Mouse (Mus musculus): ENCODE results near the gene Gabra4. TPM values are rescaled to one million over a fixed set of nuclear protein-coding genes. Genes with fewer than 3 reads are reported as not detected.

Gabra4 gene
- polyA plus RNA-seq (2015; fragmentation: Nextera tagmentation; extraction: Ambion mirVana), result 10.7 and 12.5 TPM in 2 replicates

DNA sequence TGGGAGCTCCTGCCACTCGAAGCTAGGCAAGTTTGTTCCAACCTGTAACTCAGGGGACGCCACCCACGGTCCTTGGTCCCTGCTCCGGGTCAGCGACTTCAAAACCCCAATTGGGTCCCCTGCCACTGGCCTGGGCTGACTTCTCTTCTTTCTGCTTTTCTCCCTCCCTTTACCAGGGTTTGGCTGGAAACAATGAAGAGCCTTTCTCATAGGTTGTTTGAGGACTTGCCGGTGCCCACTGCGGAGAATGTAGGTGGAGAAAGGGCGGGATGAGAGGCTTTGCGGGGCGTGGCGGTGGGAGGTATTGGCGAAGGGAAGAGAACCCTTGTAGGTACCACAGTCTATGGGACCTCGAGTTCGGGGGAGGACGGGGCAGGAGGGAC lies at the start of gene Gabra4:
TSS of gene Gabra4 (minus strand) at position 194 of the 383 bp plus-strand sequence.
- H3K4me2 ChIP-seq, result peak within 1 kb of the TSS; percentile 95
- no peaks in the 10 kb centered on the region for H3K9me3 ChIP-seq
- no peaks in the 10 kb centered on the region for H3K36me3 ChIP-seq
- H3K27me3 ChIP-seq, result peaks cover 21% of the 10 kb centered on the region
- H3K4me3 ChIP-seq, result peak within 1 kb of the TSS; percentile 62
- peaks cover 8% of the 10 kb centered on the region for H3K4me1 ChIP-seq
- H3K9ac ChIP-seq, result peak within 1 kb of the TSS; percentile 63
- WGBS, result 0% methylated on average over 15 of the region's 15 CpGs
- ATAC-seq (ENCODE audit: insufficient number of reproducible peaks, insufficient read depth, low FRiP score, low TSS enrichment, low read depth), result peak; percentile 59
- H3K27ac ChIP-seq, result no peak within 1 kb of the TSS

GRCm38 (mm10) chr5:71701273-71701614 lies 43.1 kb upstream of the Gabra4 start:
- Histone ChIP-seq H3K36me3 (no peaks in the 10 kb centered on the region), H3K9me3 (no peaks in the 10 kb centered on the region), H3K4me2 (peak overlapping the region; percentile 88), H3K4me1 (peaks cover 5% of the 10 kb centered on the region; the same call in 1 of the 2 replicates), H3K27ac (no peak overlapping the region), H3K9ac (peak overlapping the region; percentile 73), H3K27me3 (peaks cover 24% of the 10 kb centered on the region), H3K4me3 (peak overlapping the region; percentile 56)
- WGBS, result 2% methylated on average over 6 of the region's 6 CpGs
- ATAC-seq (ENCODE audit: insufficient number of reproducible peaks, insufficient read depth, low FRiP score, low TSS enrichment, low read depth), result peak; percentile 75; the same call in 1 of the 2 replicates

DNA sequence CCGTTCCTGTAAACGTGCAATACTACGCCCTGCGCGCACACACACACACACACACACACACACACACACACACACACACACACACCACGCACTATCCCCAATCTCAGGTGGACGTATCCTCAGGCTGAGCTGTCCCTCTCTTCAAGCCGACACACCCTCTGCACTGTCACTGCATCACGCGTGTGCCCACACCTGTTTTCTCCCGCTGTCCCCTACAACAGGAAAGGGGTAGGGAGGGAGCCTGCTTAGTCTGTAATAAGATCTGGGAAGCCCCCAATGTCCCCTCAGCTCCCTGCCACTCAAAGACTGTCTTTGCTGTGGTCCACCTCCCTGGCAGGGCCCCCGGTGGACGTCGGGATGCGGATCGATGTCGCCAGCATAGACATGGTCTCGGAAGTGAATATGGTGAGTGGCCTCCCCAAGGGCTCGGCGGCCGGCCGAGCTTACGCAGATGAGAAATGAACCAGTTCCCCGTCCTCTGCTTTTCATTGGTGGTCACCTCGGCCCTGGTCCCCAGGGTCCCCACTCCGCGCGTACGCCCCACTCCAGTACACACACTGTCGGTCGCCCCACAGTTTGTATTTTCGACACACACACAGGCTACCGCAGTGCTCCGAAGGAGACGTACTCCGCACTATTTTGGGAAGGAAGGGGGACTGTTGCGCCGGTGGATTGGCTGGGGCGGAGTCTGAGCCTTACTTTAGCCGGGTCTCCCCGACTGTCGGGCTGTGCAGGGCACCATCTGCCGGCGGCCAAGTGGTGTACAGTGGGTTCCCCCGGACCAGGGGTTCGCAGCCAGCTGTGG lies 42.6 kb upstream of the Gabra4 start:
- Histone ChIP-seq H3K9me3 (no peaks in the 10 kb centered on the region), H3K4me3 (peak overlapping the region; percentile 56), H3K4me1 (peaks cover 5% of the 10 kb centered on the region; the same call in 1 of the 2 replicates), H3K4me2 (peak overlapping the region; percentile 88), H3K27me3 (peaks cover 24% of the 10 kb centered on the region), H3K9ac (peak overlapping the region; percentile 73), H3K36me3 (no peaks in the 10 kb centered on the region), H3K27ac (no peak overlapping the region)
- WGBS, result under 1% methylated on average over 46 of the region's 46 CpGs
- peak; percentile 86 for ATAC-seq (ENCODE audit: insufficient number of reproducible peaks, insufficient read depth, low FRiP score, low TSS enrichment, low read depth)

DNA sequence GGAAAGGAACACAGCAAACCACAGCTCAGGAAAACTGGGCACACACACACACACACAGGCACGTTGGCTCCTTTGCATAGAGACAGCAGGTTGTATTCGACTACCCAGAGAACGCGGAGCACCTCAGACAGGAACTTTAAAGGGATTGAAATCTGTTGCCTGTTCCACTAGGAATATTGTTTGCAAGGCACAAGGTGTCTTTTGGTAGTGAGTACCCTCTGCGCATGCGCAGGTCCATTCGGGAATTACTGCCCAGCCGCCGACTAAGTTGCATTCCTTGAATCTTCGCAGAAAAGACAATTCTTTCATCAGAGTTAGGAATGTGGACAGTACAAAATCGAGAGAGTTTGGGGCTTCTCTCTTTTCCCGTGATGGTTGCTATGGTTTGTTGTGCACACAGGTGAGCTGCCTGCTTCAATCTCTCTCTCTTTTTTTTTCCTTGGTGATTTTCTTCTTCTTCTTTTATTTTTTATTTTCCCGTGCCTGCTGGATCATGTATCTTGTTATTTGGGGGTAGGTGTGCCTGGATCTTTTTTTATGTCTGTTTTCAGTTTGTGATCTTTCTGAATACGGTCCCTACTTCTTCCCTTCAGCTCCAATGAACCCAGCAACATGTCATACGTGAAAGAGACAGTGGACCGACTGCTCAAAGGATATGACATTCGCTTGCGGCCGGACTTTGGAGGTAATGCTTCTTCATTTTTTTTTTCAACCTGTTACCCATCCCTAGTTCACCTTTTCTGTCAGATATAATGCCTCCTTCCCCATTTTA lies 41.8 kb upstream of the Gabra4 start:
- H3K4me3 ChIP-seq, result peak overlapping the region; percentile 56
- WGBS, result under 1% methylated on average over 19 of the region's 19 CpGs
- peaks cover 5% of the 10 kb centered on the region; the same call in 1 of the 2 replicates for H3K4me1 ChIP-seq
- peak overlapping the region; percentile 88 for H3K4me2 ChIP-seq
- H3K36me3 ChIP-seq, result no peaks in the 10 kb centered on the region
- H3K27me3 ChIP-seq, result peaks cover 24% of the 10 kb centered on the region
- no peak for ATAC-seq (ENCODE audit: insufficient number of reproducible peaks, insufficient read depth, low FRiP score, low TSS enrichment, low read depth)
- H3K9me3 ChIP-seq, result no peaks in the 10 kb centered on the region
- no peak overlapping the region for H3K27ac ChIP-seq
- no peak overlapping the region for H3K9ac ChIP-seq

DNA sequence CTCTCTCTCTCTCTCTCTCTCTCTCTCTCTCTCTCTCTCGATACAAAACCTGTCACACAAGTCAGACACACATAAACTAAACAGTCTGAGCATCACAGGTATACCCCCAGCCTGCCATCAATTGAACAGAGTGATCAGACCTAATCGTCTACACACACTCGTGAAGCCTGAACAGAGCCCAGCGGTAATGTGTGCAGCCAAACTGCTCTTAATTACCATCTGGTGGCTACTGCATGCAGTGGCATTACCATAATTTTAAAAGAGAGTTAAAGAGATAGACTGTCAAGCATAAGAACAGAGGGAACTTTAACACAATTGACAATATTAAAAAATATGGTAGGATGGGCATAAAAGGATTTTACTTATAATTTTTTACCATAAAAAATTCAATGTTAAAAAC lies 7.5 kb upstream of the Gabra4 start:
- H3K27ac ChIP-seq, result no peak overlapping the region
- no peaks in the 10 kb centered on the region for H3K9me3 ChIP-seq
- no peaks in the 10 kb centered on the region for H3K27me3 ChIP-seq
- WGBS, result 32% methylated on average over 4 of the region's 4 CpGs
- H3K4me1 ChIP-seq, result no peaks in the 10 kb centered on the region
- H3K4me2 ChIP-seq, result no peak overlapping the region
- H3K9ac ChIP-seq, result no peak overlapping the region
- no peak for ATAC-seq (ENCODE audit: insufficient number of reproducible peaks, insufficient read depth, low FRiP score, low TSS enrichment, low read depth)
- no peak overlapping the region for H3K4me3 ChIP-seq
- H3K36me3 ChIP-seq, result no peaks in the 10 kb centered on the region

- Histone ChIP-seq H3K27me3 (peaks cover 21% of the 10 kb centered on the region), H3K4me2 (peak within 1 kb of the TSS; percentile 95), H3K36me3 (no peaks in the 10 kb centered on the region), H3K9me3 (no peaks in the 10 kb centered on the region), H3K9ac (peak within 1 kb of the TSS; percentile 63), H3K4me1 (peaks cover 8% of the 10 kb centered on the region), H3K4me3 (peak within 1 kb of the TSS; percentile 62), H3K27ac (no peak within 1 kb of the TSS)
- under 1% methylated on average over 49 of the region's 49 CpGs for WGBS
- ATAC-seq (ENCODE audit: insufficient number of reproducible peaks, insufficient read depth, low FRiP score, low TSS enrichment, low read depth), result peak; percentile 75
Observed at GRCm38 (mm10) chr5:71657482-71658114, 510 bp downstream of the Gabra4 start, which contains the start of gene Gabrb1. Gabrb1 (plus strand) TSS chr5:71658113.

DNA sequence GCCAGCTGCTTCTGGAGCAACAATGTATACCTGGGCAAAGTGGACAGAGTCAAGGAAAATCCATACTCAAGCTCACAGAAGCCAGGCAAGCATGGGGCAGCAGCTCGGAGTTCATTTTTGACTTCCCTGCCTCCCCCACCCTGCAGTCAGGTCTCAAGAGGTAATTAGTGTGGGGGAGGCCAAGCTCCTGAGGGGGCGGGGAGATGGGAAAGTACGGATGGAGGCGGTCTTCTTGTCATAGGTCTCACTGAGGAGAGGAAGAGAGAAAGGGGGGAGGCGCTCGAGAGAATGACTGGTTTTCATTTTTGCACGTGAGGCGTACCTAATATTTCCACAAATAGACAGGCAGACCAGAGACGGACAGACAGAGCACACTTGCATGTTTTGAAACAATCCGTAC lies 1.3 kb downstream of the Gabra4 start:
- H3K4me3 ChIP-seq, result peak overlapping the region; percentile 62
- 6% methylated on average over 10 of the region's 10 CpGs for WGBS
- H3K27ac ChIP-seq, result no peak overlapping the region
- peak overlapping the region; percentile 95 for H3K4me2 ChIP-seq
- H3K27me3 ChIP-seq, result peaks cover 21% of the 10 kb centered on the region
- no peak overlapping the region for H3K9ac ChIP-seq
- no peak for ATAC-seq (ENCODE audit: insufficient number of reproducible peaks, insufficient read depth, low FRiP score, low TSS enrichment, low read depth)
- H3K36me3 ChIP-seq, result no peaks in the 10 kb centered on the region
- H3K9me3 ChIP-seq, result no peaks in the 10 kb centered on the region
- H3K4me1 ChIP-seq, result peaks cover 8% of the 10 kb centered on the region

DNA sequence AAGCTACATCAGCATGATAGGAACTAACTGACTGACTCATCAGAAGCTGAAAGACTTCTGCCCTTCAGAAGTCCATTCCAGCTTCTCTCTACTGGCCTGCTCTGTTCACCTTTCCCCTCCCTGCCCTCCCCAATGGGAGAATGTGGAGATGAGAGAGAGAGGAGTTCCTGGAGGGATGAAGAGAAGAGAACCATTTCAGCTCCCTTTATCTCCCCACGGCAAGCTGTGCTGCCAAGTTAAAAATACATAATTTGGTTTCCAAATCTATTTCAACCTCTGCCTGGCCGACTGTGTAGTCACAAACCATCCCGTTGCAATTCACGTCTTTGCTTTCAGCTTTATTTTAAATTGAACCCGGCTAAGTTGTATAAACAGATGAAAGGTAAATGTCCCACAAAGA lies 4.1 kb downstream of the Gabra4 start:
- Histone ChIP-seq H3K9ac (no peak overlapping the region), H3K4me3 (no peak overlapping the region), H3K9me3 (no peaks in the 10 kb centered on the region), H3K27me3 (peaks cover 21% of the 10 kb centered on the region), H3K4me1 (peaks cover 8% of the 10 kb centered on the region), H3K36me3 (no peaks in the 10 kb centered on the region), H3K4me2 (no peak overlapping the region), H3K27ac (no peak overlapping the region)
- WGBS, result 80% methylated on average over 5 of the region's 5 CpGs
- ATAC-seq (ENCODE audit: insufficient number of reproducible peaks, insufficient read depth, low FRiP score, low TSS enrichment, low read depth), result no peak

- no peak overlapping the region for H3K4me2 ChIP-seq
- H3K27ac ChIP-seq, result no peak overlapping the region
- no peaks in the 10 kb centered on the region for H3K27me3 ChIP-seq
- H3K4me1 ChIP-seq, result no peaks in the 10 kb centered on the region
- 80% methylated on average over 2 of the region's 2 CpGs for WGBS
- H3K36me3 ChIP-seq, result no peaks in the 10 kb centered on the region
- ATAC-seq (ENCODE audit: insufficient number of reproducible peaks, insufficient read depth, low FRiP score, low TSS enrichment, low read depth), result no peak
- no peak overlapping the region for H3K9ac ChIP-seq
- no peak overlapping the region for H3K4me3 ChIP-seq
- H3K9me3 ChIP-seq, result no peaks in the 10 kb centered on the region
Observed at GRCm38 (mm10) chr5:71648108-71648507, 10.0 kb downstream of the Gabra4 start.

DNA sequence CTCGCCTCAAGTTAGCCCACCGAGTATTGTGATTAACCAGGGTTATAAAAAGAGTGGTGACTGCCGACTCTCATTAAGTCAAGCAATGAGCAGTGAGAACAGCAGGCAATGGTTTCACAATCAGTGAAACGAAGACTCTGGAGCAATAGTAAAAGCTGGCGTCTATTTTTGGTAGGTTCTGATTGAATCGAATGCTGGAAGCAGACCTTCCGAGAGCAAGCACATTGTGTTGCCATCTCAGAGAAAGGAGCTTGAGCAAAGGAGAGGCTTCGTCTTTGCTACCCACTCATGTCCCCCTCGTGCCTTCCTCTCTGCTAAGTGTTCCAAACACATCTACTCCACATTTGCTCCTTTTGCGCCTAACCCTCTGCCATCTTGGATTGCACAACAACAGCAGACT lies 18.3 kb downstream of the Gabra4 start:
- peaks cover 5% of the 10 kb centered on the region; the same call in 1 of the 2 replicates for H3K4me1 ChIP-seq
- no peak overlapping the region for H3K27ac ChIP-seq
- ATAC-seq (ENCODE audit: insufficient number of reproducible peaks, insufficient read depth, low FRiP score, low TSS enrichment, low read depth), result no peak
- no peaks in the 10 kb centered on the region for H3K9me3 ChIP-seq
- H3K4me2 ChIP-seq, result no peak overlapping the region
- no peak overlapping the region for H3K9ac ChIP-seq
- no peaks in the 10 kb centered on the region for H3K27me3 ChIP-seq
- WGBS, result 86% methylated on average over 10 of the region's 10 CpGs
- no peaks in the 10 kb centered on the region for H3K36me3 ChIP-seq
- no peak overlapping the region for H3K4me3 ChIP-seq

DNA sequence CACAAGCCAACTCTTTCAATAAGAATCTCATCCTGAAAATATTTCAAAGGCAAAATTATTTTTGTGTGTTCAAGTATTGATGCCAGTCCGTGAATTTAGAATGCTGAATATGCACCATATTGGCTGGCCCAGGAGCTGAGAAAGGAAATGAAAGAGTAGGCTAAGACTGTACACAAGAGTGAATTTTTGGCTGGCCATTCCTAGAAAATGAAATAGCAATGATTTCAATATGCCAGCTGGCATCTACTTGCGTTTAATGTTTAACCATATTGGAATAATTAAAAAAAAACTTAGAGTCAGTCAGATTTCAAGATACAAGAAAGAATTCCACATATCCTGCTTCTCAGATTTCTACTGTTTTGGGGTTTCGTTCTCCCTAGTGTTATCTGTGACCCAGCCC lies 30.3 kb downstream of the Gabra4 start:
- H3K27ac ChIP-seq, result no peak overlapping the region
- H3K9ac ChIP-seq, result no peak overlapping the region
- no peaks in the 10 kb centered on the region for H3K9me3 ChIP-seq
- H3K27me3 ChIP-seq, result no peaks in the 10 kb centered on the region
- no peak for ATAC-seq (ENCODE audit: insufficient number of reproducible peaks, insufficient read depth, low FRiP score, low TSS enrichment, low read depth)
- no peaks in the 10 kb centered on the region for H3K4me1 ChIP-seq
- 58% methylated on average over 3 of the region's 3 CpGs for WGBS
- no peak overlapping the region for H3K4me3 ChIP-seq
- H3K4me2 ChIP-seq, result no peak overlapping the region
- H3K36me3 ChIP-seq, result no peaks in the 10 kb centered on the region
